Mouse (Mus musculus) intestine, embryonic 16.5 days (tissue): ENCODE data around the gene Slc25a53. TPM values are rescaled to one million over a fixed set of nuclear protein-coding genes. Genes with fewer than 3 reads are reported as not detected.
A peak's percentile ranks its signal among the peaks of the same experiment; 100 is the strongest.
"Not testable (repeated sequence)": the region's sequence is repeated elsewhere in the genome, so short reads cannot be mapped to it uniquely, and the experiment has no call there.

Experiments used
- ATAC-seq: fragments of 200-750 bp; cut with Nextera tagmentation; 2 replicates; pipeline ENCODE4 v1.8.0; 2017; ENCODE audit warnings: moderate TSS enrichment, moderate library complexity
- H3K27ac ChIP-seq: fragments of 300-500 bp; sonication (generic); 2 replicates; pipeline ENCODE4 v1.5.1; 2014; ENCODE audit warnings: mild to moderate bottlenecking, low read length
- H3K27me3 ChIP-seq: fragments of 300-500 bp; sonication (generic); replicated peaks from 2 replicates; pipeline ENCODE4 v1.6.1; 2014; ENCODE audit warnings: low read length, control low read depth, mixed read lengths; ENCODE audit not compliant: control insufficient read depth, insufficient read depth
- H3K36me3 ChIP-seq: fragments of 300-500 bp; sonication (generic); 2 replicates; pipeline ENCODE4 v1.6.1; 2014; ENCODE audit warnings: low read length, control low read depth; ENCODE audit not compliant: control insufficient read depth, insufficient read depth
- H3K4me1 ChIP-seq: fragments of 300-500 bp; sonication (generic); 2 replicates; pipeline ENCODE4 v1.6.1; 2014; ENCODE audit warnings: low read length, control low read depth, mixed read lengths; ENCODE audit not compliant: control insufficient read depth, insufficient read depth
- H3K4me2 ChIP-seq: fragments of 300-500 bp; sonication (generic); 2 replicates; pipeline ENCODE4 v1.6.1; 2014; ENCODE audit warnings: low read depth, low read length, control low read depth
- H3K4me3 ChIP-seq: fragments of 300-500 bp; sonication (generic); 2 replicates; pipeline ENCODE4 v1.5.1; 2014; ENCODE audit warnings: mild to moderate bottlenecking, low read length
- H3K9ac ChIP-seq: fragments of 300-500 bp; sonication (generic); 2 replicates; pipeline ENCODE4 v1.6.1; 2014; ENCODE audit warnings: low read depth, low read length
- H3K9me3 ChIP-seq: fragments of 300-500 bp; sonication (generic); 2 replicates; pipeline ENCODE4 v1.6.1; 2016; ENCODE audit warnings: low read length, control low read depth; ENCODE audit not compliant: control insufficient read depth
- WGBS: fragments of 180-500 bp; shearing (Covaris S2); extraction: QIAGEN DNeasy Blood & Tissue Kit; methylation state at CpG from one replicate; pipeline ENCODE4 v1.1.7; 2014; 5-methylcytosine and 5-hydroxymethylcytosine counted together
- polyA plus RNA-seq: library from polyadenylated mRNA; unstranded; fragments of >200 nt; fragmentation: Nextera tagmentation; extraction: Ambion mirVana; gene quantifications from 2 replicates; pipeline ENCODE4 v1.2.1, GENCODE M21; 2015

Slc25a53 gene
- polyA plus RNA-seq, 1 experiment from 2014 or later, result 6.7 TPM

GRCm38 (mm10) chrX:136978616-136979015, 59.5 kb downstream of the Slc25a53 start:
- Histone ChIP-seq H3K36me3 (no peaks in the 10 kb centered on the region), H3K9me3 (no peaks in the 10 kb centered on the region), H3K9ac (no peak overlapping the region), H3K4me2 (no peak overlapping the region), H3K4me3 (no peak overlapping the region), H3K27ac (no peak overlapping the region), H3K4me1 (no peaks in the 10 kb centered on the region), H3K27me3 (no peaks in the 10 kb centered on the region)
- ATAC-seq, result no peak

- H3K9ac ChIP-seq, result peak within 1 kb of the TSS; percentile 67
Observed at GRCm38 (mm10) chrX:136976424-136977084, 61.5 kb downstream of the Slc25a53 start, which contains the start of the genes Tmsb15l and Tmsb15b1. Tmsb15l (minus strand) TSS chrX:136976869. Tmsb15b1 (minus strand) TSS chrX:136976874.

GRCm38 (mm10) chrX:136975397-136975796, 62.7 kb downstream of the Slc25a53 start, which contains the start of gene Tmsb15b2:
Tmsb15b2 (minus strand) TSS chrX:136975497.
- WGBS, result 82% methylated on average over 6 of the region's 6 CpGs
- H3K9ac ChIP-seq, result peak within 1 kb of the TSS; percentile 67
- not testable (repeated sequence) for H3K27ac ChIP-seq, H3K4me1 ChIP-seq, H3K9me3 ChIP-seq, ATAC-seq, H3K36me3 ChIP-seq, H3K27me3 ChIP-seq
- peak within 1 kb of the TSS; percentile 50 for H3K4me2 ChIP-seq
- H3K4me3 ChIP-seq, result peak within 1 kb of the TSS; percentile 48

More at GRCm38 (mm10) chrX:136976424-136977084, 61.5 kb downstream of the Slc25a53 start, which contains the start of the genes Tmsb15l and Tmsb15b1:
- Histone ChIP-seq H3K4me1 (no peaks in the 10 kb centered on the region), H3K36me3 (no peaks in the 10 kb centered on the region), H3K27me3 (no peaks in the 10 kb centered on the region), H3K27ac (no peak within 1 kb of the TSS), H3K9me3 (no peaks in the 10 kb centered on the region), H3K4me2 (peak within 1 kb of the TSS; percentile 50), H3K4me3 (peak within 1 kb of the TSS; percentile 48)
- 30% methylated on average over 15 of the region's 15 CpGs for WGBS
- peak; percentile 100 for ATAC-seq

DNA sequence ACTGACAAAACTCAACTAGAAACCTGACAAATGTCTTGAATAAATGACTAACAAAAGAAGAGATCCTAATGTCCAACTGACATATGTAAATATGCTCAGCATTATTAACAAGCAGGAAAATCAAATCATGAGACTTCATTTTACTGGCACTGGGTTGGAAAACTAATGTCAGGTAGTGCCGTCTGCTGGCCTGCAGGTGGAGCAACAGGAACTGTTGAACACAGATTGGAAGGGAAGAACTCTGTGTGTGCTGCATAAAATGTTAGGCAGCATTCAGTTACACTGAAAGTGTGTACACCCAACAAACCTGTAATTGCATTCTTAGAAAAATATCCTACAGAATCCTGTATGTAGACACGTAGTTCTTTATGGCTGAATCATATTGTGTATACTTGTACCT, 78.4 kb downstream of the Slc25a53 start:
- no peak overlapping the region for H3K4me2 ChIP-seq

DNA sequence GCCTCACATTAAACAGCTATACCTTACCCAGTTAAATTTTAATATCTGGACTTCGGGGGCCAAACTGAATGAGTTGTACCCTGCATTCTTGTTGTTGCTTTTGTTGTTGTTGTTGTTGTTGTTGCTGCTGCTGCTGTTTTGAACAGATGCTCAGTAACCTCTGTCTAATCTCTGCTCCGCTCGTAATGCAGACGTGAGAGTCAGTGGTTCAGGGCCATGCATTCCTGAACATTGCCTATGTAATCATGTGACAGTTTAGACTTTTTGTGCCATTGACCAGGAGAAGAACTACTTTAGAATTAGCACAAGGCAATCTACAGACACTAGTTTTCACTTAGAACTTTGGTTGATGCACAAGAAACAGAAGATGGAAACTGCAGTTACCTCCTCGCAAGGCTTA, 79.8 kb downstream of the Slc25a53 start:
- H3K27ac ChIP-seq, H3K36me3 ChIP-seq, H3K27me3 ChIP-seq, H3K4me1 ChIP-seq, H3K9ac ChIP-seq, H3K9me3 ChIP-seq: not testable (repeated sequence)
- Histone ChIP-seq H3K4me3 (peak overlapping the region; percentile 36; the same call in 1 of the 2 replicates), H3K4me2 (peak overlapping the region; percentile 42; the same call in 1 of the 2 replicates)
- WGBS, result 56% methylated on average over 5 of the region's 5 CpGs
- peak; percentile 58 for ATAC-seq

More for the DNA sequence above, 78.4 kb downstream of the Slc25a53 start:
- H3K9me3 ChIP-seq, result no peaks in the 10 kb centered on the region
- 27% methylated on average over 2 of the region's 2 CpGs for WGBS
- no peak overlapping the region for H3K27ac ChIP-seq
- ATAC-seq, result no peak
- H3K36me3 ChIP-seq, result no peaks in the 10 kb centered on the region
- H3K4me1 ChIP-seq, result no peaks in the 10 kb centered on the region
- no peaks in the 10 kb centered on the region for H3K27me3 ChIP-seq
- no peak overlapping the region for H3K4me3 ChIP-seq
- no peak overlapping the region for H3K9ac ChIP-seq

- 19% methylated on average over 13 of the region's 13 CpGs for WGBS
- peak; percentile 98 for ATAC-seq
- peak overlapping the region; percentile 36 for H3K4me3 ChIP-seq
Observed at GRCm38 (mm10) chrX:136957583-136958279, 80.4 kb downstream of the Slc25a53 start.

GRCm38 (mm10) chrX:136937985-136938384, 100.1 kb downstream of the Slc25a53 start:
- no peak overlapping the region for H3K27ac ChIP-seq
- H3K4me1 ChIP-seq, result no peaks in the 10 kb centered on the region
- peak; percentile 100 for ATAC-seq
- H3K4me2 ChIP-seq, result no peak overlapping the region
- no peaks in the 10 kb centered on the region for H3K36me3 ChIP-seq
- H3K9me3 ChIP-seq, result no peaks in the 10 kb centered on the region
- H3K9ac ChIP-seq, result no peak overlapping the region
- WGBS, result 16% methylated on average over 3 of the region's 3 CpGs
- H3K27me3 ChIP-seq, result no peaks in the 10 kb centered on the region
- no peak overlapping the region for H3K4me3 ChIP-seq

More at GRCm38 (mm10) chrX:136957583-136958279, 80.4 kb downstream of the Slc25a53 start:
- not testable (repeated sequence) for H3K9me3 ChIP-seq, H3K36me3 ChIP-seq, H3K9ac ChIP-seq, H3K4me1 ChIP-seq, H3K27ac ChIP-seq, H3K27me3 ChIP-seq
- peak overlapping the region; percentile 42 for H3K4me2 ChIP-seq

Other genes starting within 250 kb of the Slc25a53 start
- gene Plp1, start 215.6 kb downstream of the Slc25a53 start, polyA plus RNA-seq, result 3.9 and 4.2 TPM in 2 replicates
- 0.37 and 0.44 TPM in 2 replicates for gene Rab9b, start 169.5 kb downstream of the Slc25a53 start, polyA plus RNA-seq
- gene H2bfm, start 111.0 kb downstream of the Slc25a53 start, polyA plus RNA-seq, result not detected in 2 replicates
- gene Tmsb15b2, start 62.8 kb downstream of the Slc25a53 start, polyA plus RNA-seq, result 39.5 and 39.9 TPM in 2 replicates
- gene Tmsb15l, start 61.4 kb downstream of the Slc25a53 start, polyA plus RNA-seq, result 3.9 TPM in 2 replicates
- gene Tmsb15b1, start 61.4 kb downstream of the Slc25a53 start, polyA plus RNA-seq, result 19.4 and 21.6 TPM in 2 replicates
- gene Zcchc18, start 45.1 kb downstream of the Slc25a53 start, polyA plus RNA-seq, result 12.7 and 14.3 TPM in 2 replicates
- 3.7 TPM in 2 replicates for gene Fam199x, start 11.3 kb upstream of the Slc25a53 start, polyA plus RNA-seq
- not detected in 2 replicates for gene Esx1, start 83.8 kb upstream of the Slc25a53 start, polyA plus RNA-seq